Mouse (Mus musculus): Measurements from ENCODE around the gene Akap2. TPM values are rescaled to one million over a fixed set of nuclear protein-coding genes. Genes with fewer than 3 reads are reported as not detected.

The Akap2 gene
- polyA plus RNA-seq, 1 experiment from 2014 or later, result 29.9 TPM

GRCm38 (mm10) chr4:57812075-57812474 lies 94.6 kb downstream of the Akap2 start:
- Histone ChIP-seq H3K4me2 (replicated peaks) (no peak overlapping the region), H3K4me3 (no peak overlapping the region), H3K4me1 (no peaks in the 10 kb centered on the region; the same call in 1 of the 2 replicates), H3K9me3 (replicated peaks) (no peaks in the 10 kb centered on the region), H3K27me3 (no peaks in the 10 kb centered on the region), H3K27ac (0 out of 2 replicates have a peak overlapping the region, but pooled peaks have one; percentile 2), H3K9ac (no peak overlapping the region), H3K36me3 (no peaks in the 10 kb centered on the region; the same call in 1 of the 2 replicates)
- ATAC-seq (ENCODE audit: low FRiP score), result no peak
- 68% methylated on average over 1 of the region's 1 CpGs for WGBS

DNA sequence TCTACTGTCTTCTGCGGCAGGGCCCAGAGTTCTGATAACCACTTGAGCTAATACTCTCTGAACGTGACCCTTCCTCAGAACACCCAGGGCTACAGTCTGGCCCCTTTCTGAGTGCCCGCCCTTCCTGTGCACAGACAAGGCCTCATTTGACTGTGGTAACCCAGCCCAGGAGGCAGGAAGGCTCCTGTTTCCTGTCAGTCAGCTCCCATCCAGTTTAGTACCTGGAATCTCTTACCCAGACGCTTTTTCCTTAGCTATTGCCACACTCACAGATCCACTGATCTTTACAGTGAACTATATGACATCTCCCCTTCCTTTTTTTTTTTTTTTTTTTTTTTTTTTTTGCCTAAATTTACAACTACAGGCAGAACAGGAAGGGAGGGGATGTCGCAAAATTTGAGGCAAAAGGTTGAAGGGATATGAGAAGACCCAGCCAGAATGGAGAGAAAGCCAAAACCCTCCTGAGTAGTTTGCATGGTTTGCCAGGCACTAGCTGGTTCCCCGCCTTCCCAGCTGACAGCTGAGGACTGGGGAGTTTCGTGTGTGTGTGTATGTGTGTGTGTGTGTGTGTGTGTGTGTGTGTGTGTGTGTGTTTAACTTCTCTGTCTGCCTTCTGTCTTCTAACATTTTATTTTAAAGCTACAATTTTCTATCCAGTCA lies 95.6 kb downstream of the Akap2 start:
- no peaks in the 10 kb centered on the region for H3K36me3 ChIP-seq
- WGBS, result 64% methylated on average over 7 of the region's 7 CpGs

DNA sequence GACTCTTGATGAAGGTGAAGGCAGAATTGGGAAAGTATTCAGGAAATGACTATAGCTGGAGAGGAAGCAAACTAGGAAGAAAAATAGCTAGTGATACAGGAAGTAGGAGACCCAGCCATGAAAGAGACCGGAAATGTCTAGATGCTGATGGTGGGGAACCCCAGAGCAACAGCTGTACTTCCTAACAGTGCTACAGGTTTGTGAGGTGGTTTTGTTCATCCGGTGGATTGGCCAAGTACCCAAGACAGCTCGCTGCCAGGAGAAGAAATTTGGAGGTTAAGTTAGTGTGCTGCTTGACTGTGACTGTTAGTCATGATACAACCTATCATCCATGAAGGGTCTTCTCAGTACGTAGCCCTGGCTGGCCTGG lies 96.1 kb downstream of the Akap2 start:
- no peak overlapping the region for H3K4me3 ChIP-seq
- no peak overlapping the region for H3K27ac ChIP-seq
- H3K36me3 ChIP-seq, result no peaks in the 10 kb centered on the region
- 92% methylated on average over 4 of the region's 4 CpGs for WGBS
- no peaks in the 10 kb centered on the region; the same call in 1 of the 2 replicates for H3K4me1 ChIP-seq
- no peaks in the 10 kb centered on the region for H3K27me3 ChIP-seq
- no peak for ATAC-seq (ENCODE audit: low FRiP score)
- no peak overlapping the region for H3K4me2 ChIP-seq (replicated peaks)
- H3K9me3 ChIP-seq (replicated peaks), result no peaks in the 10 kb centered on the region
- no peak overlapping the region for H3K9ac ChIP-seq

More for the DNA sequence above, 95.6 kb downstream of the Akap2 start:
- H3K27me3 ChIP-seq, result no peaks in the 10 kb centered on the region
- no peak overlapping the region for H3K9ac ChIP-seq
- no peak for ATAC-seq (ENCODE audit: low FRiP score)
- H3K4me2 ChIP-seq (replicated peaks), result no peak overlapping the region
- no peak overlapping the region for H3K4me3 ChIP-seq
- no peak overlapping the region for H3K27ac ChIP-seq
- no peaks in the 10 kb centered on the region; the same call in 1 of the 2 replicates for H3K4me1 ChIP-seq
- H3K9me3 ChIP-seq (replicated peaks), result no peaks in the 10 kb centered on the region

- Histone ChIP-seq H3K9ac (no peak overlapping the region), H3K27me3 (no peaks in the 10 kb centered on the region), H3K27ac (no peak overlapping the region), H3K4me1 (no peaks in the 10 kb centered on the region; the same call in 1 of the 2 replicates), H3K4me2 (replicated peaks) (no peak overlapping the region), H3K36me3 (no peaks in the 10 kb centered on the region), H3K4me3 (no peak overlapping the region), H3K9me3 (replicated peaks) (no peaks in the 10 kb centered on the region)
- ATAC-seq (ENCODE audit: low FRiP score), result no peak
- 88% methylated on average over 2 of the region's 2 CpGs for WGBS
Measured at GRCm38 (mm10) chr4:57815355-57815754, 97.9 kb downstream of the Akap2 start.

DNA sequence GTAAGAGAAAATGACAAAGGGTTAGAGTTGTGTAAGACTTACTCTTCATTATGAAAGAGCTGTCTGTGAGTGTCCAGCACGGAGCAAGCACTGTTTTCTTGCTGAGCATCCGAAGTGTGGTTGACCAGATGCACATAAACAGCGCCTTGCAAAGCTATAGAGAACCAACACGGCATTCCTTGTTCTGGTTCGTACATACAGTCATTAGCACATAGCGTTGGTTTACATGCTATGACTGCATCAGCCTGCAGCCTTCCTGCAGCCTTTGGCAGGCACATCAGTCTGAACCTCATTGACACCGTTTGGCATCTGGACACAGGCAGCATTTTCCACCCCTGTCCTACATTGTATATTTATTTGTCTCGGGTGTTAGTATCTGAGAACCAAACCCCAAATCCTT lies 98.7 kb downstream of the Akap2 start:
- Histone ChIP-seq H3K9ac (no peak overlapping the region), H3K4me1 (peaks cover 1% of the 10 kb centered on the region), H3K9me3 (replicated peaks) (no peaks in the 10 kb centered on the region), H3K27me3 (no peaks in the 10 kb centered on the region), H3K4me2 (replicated peaks) (no peak overlapping the region), H3K36me3 (no peaks in the 10 kb centered on the region), H3K4me3 (no peak overlapping the region), H3K27ac (no peak overlapping the region)
- 89% methylated on average over 8 of the region's 8 CpGs for WGBS
- no peak for ATAC-seq (ENCODE audit: low FRiP score)

DNA sequence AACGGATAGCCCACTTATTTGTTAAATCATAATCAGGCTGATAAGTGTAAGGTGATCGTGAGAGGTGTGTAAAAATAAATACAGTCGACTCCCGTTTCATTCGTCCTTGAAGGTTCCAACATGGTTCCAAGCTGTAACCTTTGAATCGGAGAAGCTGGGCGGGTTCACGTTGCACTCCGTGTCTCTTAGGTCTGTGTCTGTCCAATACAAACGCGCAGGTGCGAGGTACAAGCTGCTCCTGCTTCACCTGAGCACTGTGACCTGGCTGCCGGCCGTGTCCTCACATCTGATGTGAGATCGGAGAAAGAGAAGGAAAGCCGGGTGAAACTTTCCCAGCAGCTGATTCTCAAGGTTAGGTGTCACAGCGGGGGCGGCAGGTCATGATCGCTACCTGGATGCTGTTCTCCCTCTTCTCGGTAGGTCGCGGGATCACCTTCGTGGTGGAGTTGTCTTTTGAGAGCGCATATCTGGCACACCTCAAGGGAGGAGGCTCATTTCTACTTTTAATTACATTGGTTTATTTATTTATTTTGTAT lies 103.5 kb downstream of the Akap2 start:
- Histone ChIP-seq H3K4me1 (peaks cover 38% of the 10 kb centered on the region), H3K4me3 (no peak overlapping the region), H3K27ac (0 out of 2 replicates have a peak overlapping the region, but pooled peaks have one; percentile 75), H3K9ac (no peak overlapping the region), H3K9me3 (replicated peaks) (no peaks in the 10 kb centered on the region), H3K36me3 (no peaks in the 10 kb centered on the region), H3K27me3 (no peaks in the 10 kb centered on the region), H3K4me2 (replicated peaks) (no peak overlapping the region)
- 86% methylated on average over 24 of the region's 24 CpGs for WGBS
- ATAC-seq (ENCODE audit: low FRiP score), result no peak

- Histone ChIP-seq H3K36me3 (no peaks in the 10 kb centered on the region), H3K27ac (peak overlapping the region; percentile 75), H3K4me3 (no peak overlapping the region), H3K27me3 (no peaks in the 10 kb centered on the region), H3K9ac (peak overlapping the region; percentile 51), H3K9me3 (replicated peaks) (no peaks in the 10 kb centered on the region), H3K4me1 (peaks cover 42% of the 10 kb centered on the region), H3K4me2 (replicated peaks) (peak overlapping the region; percentile 39)
- peak; percentile 43; the same call in 1 of the 2 replicates for ATAC-seq (ENCODE audit: low FRiP score)
- WGBS, result 12% methylated on average over 11 of the region's 11 CpGs
Measured at GRCm38 (mm10) chr4:57821556-57822356, 104.3 kb downstream of the Akap2 start.

DNA sequence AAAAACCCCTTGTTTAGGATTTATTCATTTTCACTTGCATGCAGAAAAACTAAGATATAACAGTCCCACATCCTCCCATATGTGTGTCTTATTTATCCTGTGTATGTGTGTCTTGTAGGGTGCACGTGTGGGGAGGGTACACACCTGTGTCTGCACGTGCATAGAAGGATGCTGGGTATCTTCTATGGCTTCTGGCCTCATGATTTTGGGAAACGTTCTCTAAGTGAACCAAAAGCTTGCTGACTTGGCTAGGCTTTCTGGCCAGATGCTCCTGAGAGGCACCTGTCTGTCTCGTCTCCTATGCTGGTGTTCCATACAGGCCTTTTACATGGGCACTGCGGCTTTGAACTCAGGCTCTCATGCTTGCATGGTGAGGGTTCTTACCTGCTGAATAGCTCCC lies 105.2 kb downstream of the Akap2 start:
- Histone ChIP-seq H3K9me3 (replicated peaks) (no peaks in the 10 kb centered on the region), H3K4me3 (no peak overlapping the region), H3K36me3 (no peaks in the 10 kb centered on the region), H3K4me2 (replicated peaks) (no peak overlapping the region), H3K9ac (no peak overlapping the region), H3K4me1 (peaks cover 42% of the 10 kb centered on the region), H3K27me3 (no peaks in the 10 kb centered on the region), H3K27ac (no peak overlapping the region)
- 85% methylated on average over 5 of the region's 5 CpGs for WGBS
- no peak for ATAC-seq (ENCODE audit: low FRiP score)

- peak overlapping the region; percentile 60 for H3K27ac ChIP-seq
- H3K4me2 ChIP-seq (replicated peaks), result 0 out of 2 replicates have a peak overlapping the region, but pooled peaks have one; percentile 2
- no peaks in the 10 kb centered on the region for H3K36me3 ChIP-seq
- no peak overlapping the region for H3K4me3 ChIP-seq
- H3K27me3 ChIP-seq, result no peaks in the 10 kb centered on the region
- H3K9me3 ChIP-seq (replicated peaks), result no peaks in the 10 kb centered on the region
- peak; percentile 66 for ATAC-seq (ENCODE audit: low FRiP score)
- H3K9ac ChIP-seq, result no peak overlapping the region
- peaks cover 43% of the 10 kb centered on the region for H3K4me1 ChIP-seq
- WGBS, result 18% methylated on average over 8 of the region's 8 CpGs
Measured at GRCm38 (mm10) chr4:57824626-57825240, 107.3 kb downstream of the Akap2 start.

DNA sequence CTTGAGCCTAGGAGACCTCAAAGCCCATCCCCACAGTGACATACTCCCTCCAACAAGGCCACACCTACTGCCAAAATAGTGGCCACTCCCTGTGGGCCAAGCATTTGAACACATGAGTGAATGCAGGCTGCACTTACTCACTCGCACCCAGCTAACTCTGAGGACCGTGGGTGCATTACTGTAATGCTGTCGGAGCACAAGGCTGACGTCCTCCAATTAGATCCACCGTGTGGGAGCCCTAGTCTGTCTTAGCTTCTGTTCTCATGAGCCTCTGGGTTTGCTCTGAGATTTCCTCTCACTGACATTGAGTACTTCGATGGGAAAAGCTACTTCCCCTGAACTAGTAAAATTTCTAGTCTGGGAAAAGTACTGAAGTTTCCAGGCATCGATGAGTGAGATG lies 108.8 kb downstream of the Akap2 start:
- whole genome bisulfite sequencing, result 86% methylated on average over 7 of the region's 7 CpGs
- Histone ChIP-seq H3K4me2 (replicated peaks) (no peak overlapping the region), H3K27ac (no peak overlapping the region), H3K9me3 (replicated peaks) (no peaks in the 10 kb centered on the region), H3K36me3 (no peaks in the 10 kb centered on the region), H3K9ac (no peak overlapping the region), H3K4me1 (peaks cover 45% of the 10 kb centered on the region), H3K27me3 (no peaks in the 10 kb centered on the region), H3K4me3 (no peak overlapping the region)
- no peak for ATAC-seq (ENCODE audit: low FRiP score)

- no peak overlapping the region for H3K4me2 ChIP-seq (replicated peaks)
- H3K9me3 ChIP-seq (replicated peaks), result no peaks in the 10 kb centered on the region
- no peak overlapping the region for H3K9ac ChIP-seq
- peaks cover 40% of the 10 kb centered on the region for H3K4me1 ChIP-seq
- no peak overlapping the region for H3K4me3 ChIP-seq
- 79% methylated on average over 9 of the region's 9 CpGs for WGBS
- no peak overlapping the region; the same call in 1 of the 2 replicates for H3K27ac ChIP-seq
- H3K27me3 ChIP-seq, result no peaks in the 10 kb centered on the region
- no peaks in the 10 kb centered on the region for H3K36me3 ChIP-seq
- ATAC-seq (ENCODE audit: low FRiP score), result no peak
Measured at GRCm38 (mm10) chr4:57829131-57829530, 111.7 kb downstream of the Akap2 start.

DNA sequence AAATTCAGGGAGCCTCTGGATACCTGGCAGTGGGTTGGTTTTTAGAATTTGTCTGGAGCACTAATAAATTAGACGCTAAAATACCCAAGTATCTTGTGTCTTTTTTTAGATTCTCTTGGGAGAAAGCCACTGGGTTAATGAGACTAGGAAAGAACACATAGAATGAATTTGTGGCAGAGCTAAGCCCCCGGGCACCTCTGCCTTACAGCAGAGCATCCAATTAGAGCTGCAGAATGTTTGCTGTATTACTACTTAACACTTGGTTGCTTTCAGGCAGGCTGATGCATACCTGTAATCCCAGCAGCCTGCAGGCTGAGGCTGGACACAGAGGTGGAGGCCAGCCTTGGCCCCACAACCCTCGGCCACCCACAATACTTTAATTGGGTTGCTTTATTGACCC lies 112.3 kb downstream of the Akap2 start:
- no peaks in the 10 kb centered on the region for H3K36me3 ChIP-seq
- H3K4me3 ChIP-seq, result no peak overlapping the region
- WGBS, result 65% methylated on average over 3 of the region's 3 CpGs
- ATAC-seq (ENCODE audit: low FRiP score), result 0 out of 2 replicates have a peak, but pooled peaks have one; percentile 29
- H3K4me2 ChIP-seq (replicated peaks), result no peak overlapping the region
- H3K9me3 ChIP-seq (replicated peaks), result no peaks in the 10 kb centered on the region
- no peak overlapping the region for H3K27ac ChIP-seq
- no peaks in the 10 kb centered on the region for H3K27me3 ChIP-seq
- H3K9ac ChIP-seq, result no peak overlapping the region
- H3K4me1 ChIP-seq, result peaks cover 34% of the 10 kb centered on the region

Measured in hindbrain, embryonic 12.5 days (tissue).